In the genomic region with DNA sequence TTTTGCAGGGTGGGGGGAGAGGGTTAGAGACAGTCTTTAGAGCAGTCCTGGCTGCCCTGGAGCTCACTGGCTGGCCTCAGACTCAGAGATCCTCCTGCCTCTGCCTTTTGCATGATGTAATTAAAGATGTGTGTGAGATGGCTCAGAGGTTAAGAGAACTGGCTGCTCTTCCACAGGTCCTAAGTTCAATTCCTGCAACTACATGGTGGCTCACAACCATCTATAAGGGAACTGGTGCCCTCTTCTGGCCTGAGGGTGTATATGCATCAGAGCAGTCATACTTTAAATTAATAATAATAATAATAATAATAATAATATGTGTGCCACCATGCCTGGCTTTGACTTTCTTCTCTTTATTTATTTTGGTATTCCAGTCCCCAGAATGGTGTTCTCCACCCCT, we compare ENCODE assay signal across 11 mouse cellular contexts. TPM values are rescaled to one million over a fixed set of nuclear protein-coding genes. Genes with fewer than 3 reads are reported as not detected.
DNase-seq lines count a peak whose midpoint lies in the region; ATAC-seq lines count a peak whose summit lies in the region.
"Had no signal": no experiment of that assay in that cellular context is flagged by ENCODE, and none has a peak within 500 bp of the region (broad histone marks: within the 10 kb centered on the region; RNA-seq: fewer than 3 reads in every experiment).

No protein-coding gene starts in this region.

- H3K9me3 ChIP-seq in hindbrain, embryonic 11.5 days (ENCODE audit: control insufficient read depth, low read length), result no peaks in the 10 kb centered on the region
- no peaks in the 10 kb centered on the region for H3K9me3 ChIP-seq in hindbrain, embryonic 12.5 days (replicated peaks)
- H3K9me3 ChIP-seq in hindbrain, embryonic 10.5 days, result no peaks in the 10 kb centered on the region
- H3K9me3 ChIP-seq: neural tube, embryonic 12.5 days had no signal

- H3K4me3 ChIP-seq in hindbrain, embryonic 11.5 days (ENCODE audit: low read depth, low read length), result no peak overlapping the region
- H3K4me3 ChIP-seq in hindbrain, embryonic 12.5 days, result no peak overlapping the region
- H3K4me3 ChIP-seq in hindbrain, embryonic 10.5 days, result no peak overlapping the region
- H3K4me3 ChIP-seq: neural tube, embryonic 12.5 days had no signal

- no peak overlapping the region for H3K9ac ChIP-seq in hindbrain, embryonic 11.5 days (ENCODE audit: low read depth, low read length)
- H3K9ac ChIP-seq in hindbrain, embryonic 12.5 days, result no peak overlapping the region
- H3K9ac ChIP-seq: neural tube, embryonic 12.5 days had no signal

- DNase-seq in hindbrain, embryonic 11.5 days (ENCODE audit: low spot score), result peak; percentile 18
- peak; percentile 62 for DNase-seq in ES-CJ7 (ENCODE audit: low read depth, low spot score)
- peak; percentile 46 for DNase-seq in c-Kit-positive CD71-positive TER-119-negative erythroid progenitor cells, embryonic 14.5 days (ENCODE audit: low read depth)
- DNase-seq in retina, postnatal 1 day, result peak; percentile 37
- DNase-seq in ovary, postnatal 36 days (ENCODE audit: low spot score), result no peak
- DNase-seq in layer of hippocampus, adult 8-10 months (ENCODE audit: low spot score in 2 of 2), result no peak
- DNase-seq in hindbrain, embryonic 10.5 days (ENCODE audit: low spot score), result no peak

- no peaks in the 10 kb centered on the region for H3K36me3 ChIP-seq in hindbrain, embryonic 11.5 days (ENCODE audit: control insufficient read depth, insufficient read depth, low read length)
- no peaks in the 10 kb centered on the region for H3K36me3 ChIP-seq in hindbrain, embryonic 12.5 days
- H3K36me3 ChIP-seq in hindbrain, embryonic 10.5 days, result peaks cover 2% of the 10 kb centered on the region; the same call in 1 of the 2 replicates
- H3K36me3 ChIP-seq: neural tube, embryonic 12.5 days had no signal

- no peak overlapping the region for H3K27ac ChIP-seq in hindbrain, embryonic 11.5 days (ENCODE audit: low read depth, low read length)
- no peak overlapping the region for H3K27ac ChIP-seq in hindbrain, embryonic 12.5 days
- H3K27ac ChIP-seq in hindbrain, embryonic 10.5 days, result no peak overlapping the region
- H3K27ac ChIP-seq: neural tube, embryonic 12.5 days had no signal

- no peaks in the 10 kb centered on the region; the same call in 1 of the 2 replicates for H3K4me1 ChIP-seq in hindbrain, embryonic 11.5 days (replicated peaks; ENCODE audit: control insufficient read depth, insufficient read depth, low read length)
- peaks cover 11% of the 10 kb centered on the region for H3K4me1 ChIP-seq in hindbrain, embryonic 12.5 days
- H3K4me1 ChIP-seq in hindbrain, embryonic 10.5 days (replicated peaks), result peaks cover 13% of the 10 kb centered on the region

- H3K4me2 ChIP-seq in hindbrain, embryonic 11.5 days (replicated peaks; ENCODE audit: low read depth, low read length), result no peak overlapping the region
- H3K4me2 ChIP-seq in hindbrain, embryonic 12.5 days (replicated peaks), result no peak overlapping the region
- H3K4me2 ChIP-seq: neural tube, embryonic 12.5 days had no signal

- ATAC-seq in hindbrain, embryonic 11.5 days (ENCODE audit: low FRiP score), result no peak
- ATAC-seq in hindbrain, embryonic 12.5 days (ENCODE audit: low FRiP score), result no peak

- H3K27me3 ChIP-seq in hindbrain, embryonic 11.5 days (ENCODE audit: control insufficient read depth, insufficient read depth, low read length), result no peaks in the 10 kb centered on the region
- no peaks in the 10 kb centered on the region for H3K27me3 ChIP-seq in hindbrain, embryonic 12.5 days
- no peaks in the 10 kb centered on the region for H3K27me3 ChIP-seq in hindbrain, embryonic 10.5 days (ENCODE audit: insufficient read depth, poor library complexity, severe bottlenecking)
- H3K27me3 ChIP-seq: neural tube, embryonic 12.5 days had no signal

RNA-seq across cellular contexts. Expression of a gene that starts 3.8 kb away (rescaled TPM):
- 31.8 and 34.6 TPM in 2 replicates for polyA plus RNA-seq in hindbrain, embryonic 11.5 days (2014; fragmentation: Nextera tagmentation; extraction: Ambion mirVana)
- polyA plus RNA-seq in hindbrain, embryonic 12.5 days (2016; fragmentation: Nextera tagmentation; extraction: Ambion mirVana), result 36.5 and 37.3 TPM in 2 replicates
- total RNA-seq in layer of hippocampus, adult 8-10 months (2022), result 10 to 100 TPM; 45.5 to 52.5 (median 48.4) TPM
- 59.5 and 62.2 TPM in 2 replicates for polyA plus RNA-seq in hindbrain, embryonic 10.5 days (2016; fragmentation: Nextera tagmentation; extraction: Ambion mirVana)

RNA-seq across cellular contexts. Expression of a gene that starts 8.8 kb away (rescaled TPM):
- polyA plus RNA-seq in hindbrain, embryonic 11.5 days (2014; fragmentation: Nextera tagmentation; extraction: Ambion mirVana), result not detected in 2 replicates
- polyA plus RNA-seq in hindbrain, embryonic 12.5 days (2016; fragmentation: Nextera tagmentation; extraction: Ambion mirVana), result not detected in 2 replicates
- total RNA-seq in layer of hippocampus, adult 8-10 months (2022), result not detected
- polyA plus RNA-seq in hindbrain, embryonic 10.5 days (2016; fragmentation: Nextera tagmentation; extraction: Ambion mirVana), result not detected in 2 replicates
- total RNA-seq: left cerebral cortex, postnatal 14 days had no signal
- polyA plus RNA-seq: heart, embryonic 14.5 days; neural tube, embryonic 12.5 days had no signal

RNA-seq across cellular contexts. Expression of a gene that starts 23.8 kb away (rescaled TPM):
- 44.3 and 44.8 TPM in 2 replicates for polyA plus RNA-seq in hindbrain, embryonic 11.5 days (2014; fragmentation: Nextera tagmentation; extraction: Ambion mirVana)
- polyA plus RNA-seq in hindbrain, embryonic 12.5 days (2016; fragmentation: Nextera tagmentation; extraction: Ambion mirVana), result 85.6 and 86.3 TPM in 2 replicates
- 10 to 100 TPM; 35.7 to 52.6 (median 47.5) TPM for total RNA-seq in layer of hippocampus, adult 8-10 months (2022)
- polyA plus RNA-seq in hindbrain, embryonic 10.5 days (2016; fragmentation: Nextera tagmentation; extraction: Ambion mirVana), result 21.8 and 56.0 TPM in 2 replicates

RNA-seq across cellular contexts. Expression of a gene that starts 28.7 kb away (rescaled TPM):
- polyA plus RNA-seq in hindbrain, embryonic 11.5 days (2014; fragmentation: Nextera tagmentation; extraction: Ambion mirVana), result 4.3 and 6.7 TPM in 2 replicates
- 5.7 and 9.6 TPM in 2 replicates for polyA plus RNA-seq in hindbrain, embryonic 12.5 days (2016; fragmentation: Nextera tagmentation; extraction: Ambion mirVana)
- total RNA-seq in layer of hippocampus, adult 8-10 months (2022), result 1 to 10 TPM; 4.8 to 7.3 (median 6.9) TPM
- 5.7 and 5.8 TPM in 2 replicates for polyA plus RNA-seq in hindbrain, embryonic 10.5 days (2016; fragmentation: Nextera tagmentation; extraction: Ambion mirVana)

Comparison
In these comparisons a context has a peak if more than half of its experiments do, and no peak if none do; other contexts are left out.
1. DNase-seq: peak in hindbrain, embryonic 11.5 days (single experiment), ES-CJ7 (single experiment), c-Kit-positive CD71-positive TER-119-negative erythroid progenitor cells, embryonic 14.5 days (single experiment) and retina, postnatal 1 day (single experiment); none in ovary, postnatal 36 days (single experiment), layer of hippocampus, adult 8-10 months (0 of 2) and hindbrain, embryonic 10.5 days (single experiment).